Mouse (Mus musculus): ENCODE results near the gene Slc35b1. TPM values are rescaled to one million over a fixed set of nuclear protein-coding genes. Genes with fewer than 3 reads are reported as not detected.

The Slc35b1 gene
- polyA plus RNA-seq, 1 experiment from 2014 or later = 103 TPM

DNA sequence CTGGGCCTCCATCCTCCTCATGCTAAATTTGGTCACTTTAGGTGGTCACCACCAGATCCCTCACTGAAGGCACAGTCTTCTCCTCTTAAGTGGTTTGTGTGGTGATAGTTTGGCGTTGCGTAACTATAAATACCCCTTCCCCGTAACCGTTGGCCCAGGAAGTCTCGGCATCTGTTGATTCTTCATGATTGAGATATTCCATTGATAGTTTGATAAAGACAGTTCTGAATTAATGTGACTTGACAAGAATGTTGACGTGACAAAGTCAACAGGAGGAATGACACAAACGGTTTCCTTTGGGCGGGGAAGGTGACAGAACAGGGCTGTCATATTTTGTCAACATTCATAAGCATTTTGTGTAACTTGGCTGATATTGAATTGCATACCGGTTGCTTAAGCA is 31.3 kb upstream of the Slc35b1 start:
- no peak for TF ChIP-seq CTCF (IDR thresholded peaks at IDR 0.05; ENCODE audit: low read depth)
- H3K27ac ChIP-seq = no peak overlapping the region
- H3K4me3 ChIP-seq (replicated peaks; ENCODE audit: low read depth, low read length) = no peak overlapping the region
- H3K9ac ChIP-seq (ENCODE audit: low read depth, low read length) = no peak overlapping the region
- H3K4me1 ChIP-seq (replicated peaks; ENCODE audit: insufficient read depth, low read length) = 0 out of 2 replicates have a peak, but pooled peaks cover 3% of the 10 kb centered on the region
- no peak for ATAC-seq (replicated peaks; ENCODE audit: low FRiP score, low read depth)
- no peaks in the 10 kb centered on the region for H3K9me3 ChIP-seq (replicated peaks; ENCODE audit: low read length)
- no peak for DNase-seq (ENCODE audit: low spot score)
- no peaks in the 10 kb centered on the region for H3K27me3 ChIP-seq (ENCODE audit: insufficient read depth, low read length)
- 91% methylated on average over 9 of the region's 9 CpGs for WGBS
- no peaks in the 10 kb centered on the region for H3K36me3 ChIP-seq (ENCODE audit: insufficient read depth, low read length)
- no peak overlapping the region for H3K4me2 ChIP-seq (ENCODE audit: low read length)

DNA sequence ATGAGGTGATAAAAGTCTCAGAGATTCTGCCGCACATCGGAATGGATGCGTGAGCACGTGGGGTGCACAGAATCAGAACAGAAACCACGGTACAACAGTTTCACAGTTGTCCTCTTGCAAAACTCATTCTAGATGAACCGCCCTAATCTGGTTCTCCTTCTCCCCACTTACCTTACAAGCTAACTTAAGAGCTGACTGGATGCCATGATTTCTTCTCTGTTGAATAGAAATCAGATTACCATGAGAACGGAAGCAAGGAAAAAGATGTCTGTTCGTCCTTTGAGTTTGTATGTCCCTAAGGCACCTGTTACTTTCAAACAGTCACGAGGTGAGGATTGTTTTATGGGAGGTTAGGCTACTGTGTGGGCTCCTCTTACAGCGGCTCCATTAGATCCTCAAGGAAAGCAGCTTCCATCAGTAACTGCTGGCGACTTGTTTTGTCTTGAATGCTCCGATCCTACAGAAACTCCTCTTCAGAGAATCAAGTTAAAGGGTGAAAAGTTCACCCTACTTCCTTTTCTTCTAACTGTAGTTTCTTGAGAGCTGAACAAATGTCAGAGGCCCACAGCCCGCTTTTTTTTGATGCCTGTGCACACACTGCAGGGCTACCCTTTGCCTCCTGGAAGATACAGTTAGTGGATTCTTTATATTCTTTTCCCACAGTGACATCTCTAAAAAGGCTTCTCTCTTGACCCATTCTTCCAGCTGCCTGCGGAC is 30.1 kb upstream of the Slc35b1 start:
- Histone ChIP-seq H3K9me3 (replicated peaks; ENCODE audit: low read length) (no peaks in the 10 kb centered on the region), H3K27ac (no peak overlapping the region), H3K36me3 (ENCODE audit: insufficient read depth, low read length) (no peaks in the 10 kb centered on the region), H3K4me2 (ENCODE audit: low read length) (no peak overlapping the region), H3K4me3 (replicated peaks; ENCODE audit: low read depth, low read length) (no peak overlapping the region), H3K9ac (ENCODE audit: low read depth, low read length) (no peak overlapping the region), H3K4me1 (replicated peaks; ENCODE audit: insufficient read depth, low read length) (0 out of 2 replicates have a peak, but pooled peaks cover 3% of the 10 kb centered on the region), H3K27me3 (ENCODE audit: insufficient read depth, low read length) (no peaks in the 10 kb centered on the region)
- TF ChIP-seq CTCF (IDR thresholded peaks at IDR 0.05; ENCODE audit: low read depth) = no peak
- no peak for ATAC-seq (replicated peaks; ENCODE audit: low FRiP score, low read depth)
- 55% methylated on average over 14 of the region's 14 CpGs for WGBS
- peak; percentile 27 for DNase-seq (ENCODE audit: low spot score)

DNA sequence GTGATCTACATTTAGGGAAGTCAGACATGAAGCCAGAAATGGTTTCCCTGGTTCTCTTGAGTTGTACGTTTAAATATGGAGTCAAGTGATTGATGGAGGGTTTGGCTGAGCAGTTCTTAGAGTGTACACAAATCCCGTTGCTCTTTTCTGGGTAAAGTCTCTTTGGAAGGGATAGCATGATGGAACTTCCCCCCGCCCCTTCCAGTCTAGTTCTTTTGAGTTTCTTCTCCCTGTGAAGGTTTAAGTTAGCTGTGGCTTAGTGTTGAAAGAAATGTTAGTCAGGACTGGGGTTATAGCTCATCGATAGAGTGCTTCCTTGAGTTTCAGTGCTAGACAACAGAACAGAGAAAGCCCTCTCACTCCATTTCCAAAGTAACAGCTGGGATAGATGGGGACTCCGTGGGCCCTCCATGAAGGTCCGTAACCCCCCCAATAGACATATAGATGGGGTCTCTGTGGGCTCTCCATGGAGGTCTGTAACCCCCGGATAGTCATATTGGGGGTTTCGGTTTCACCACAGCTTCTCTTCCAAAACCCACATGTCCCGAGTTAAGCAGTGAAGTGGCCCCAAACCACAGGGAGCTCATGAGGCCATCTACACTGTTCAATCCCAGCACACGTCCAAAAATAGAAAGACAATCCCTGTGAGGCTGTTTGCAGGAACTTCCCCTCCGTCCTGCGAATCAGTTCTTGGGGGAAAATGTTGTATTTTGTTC is 29.4 kb upstream of the Slc35b1 start:
- Histone ChIP-seq H3K36me3 (ENCODE audit: insufficient read depth, low read length) (no peaks in the 10 kb centered on the region), H3K4me1 (replicated peaks; ENCODE audit: insufficient read depth, low read length) (0 out of 2 replicates have a peak, but pooled peaks cover under 1% of the 10 kb centered on the region), H3K27me3 (ENCODE audit: insufficient read depth, low read length) (no peaks in the 10 kb centered on the region), H3K27ac (no peak overlapping the region), H3K4me3 (replicated peaks; ENCODE audit: low read depth, low read length) (no peak overlapping the region), H3K9me3 (replicated peaks; ENCODE audit: low read length) (no peaks in the 10 kb centered on the region), H3K4me2 (ENCODE audit: low read length) (no peak overlapping the region), H3K9ac (ENCODE audit: low read depth, low read length) (no peak overlapping the region)
- no peak for TF ChIP-seq CTCF (IDR thresholded peaks at IDR 0.05; ENCODE audit: low read depth)
- 80% methylated on average over 12 of the region's 12 CpGs for WGBS
- DNase-seq (ENCODE audit: low spot score) (no peak), ATAC-seq (replicated peaks; ENCODE audit: low FRiP score, low read depth) (no peak)

DNA sequence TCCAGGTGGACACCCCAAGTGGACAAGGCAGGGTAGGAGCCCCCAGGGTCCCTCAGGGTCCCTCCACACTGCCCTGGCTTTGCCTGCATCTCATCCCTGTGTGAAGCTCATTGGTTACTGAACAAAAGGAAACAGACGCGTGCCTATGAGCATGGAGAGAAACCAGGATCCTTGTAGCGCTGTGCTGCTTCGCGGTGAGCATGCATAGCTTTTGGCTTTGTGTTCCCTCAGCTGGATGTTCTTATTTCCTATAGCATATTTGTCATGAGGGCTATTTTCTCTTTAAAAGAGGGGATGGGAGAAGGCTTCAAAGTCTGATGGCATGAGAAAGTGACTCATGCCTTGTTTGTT is 28.9 kb upstream of the Slc35b1 start:
- H3K9me3 ChIP-seq (replicated peaks; ENCODE audit: low read length) = no peaks in the 10 kb centered on the region
- ATAC-seq (replicated peaks; ENCODE audit: low FRiP score, low read depth) = no peak
- TF ChIP-seq CTCF (IDR thresholded peaks at IDR 0.05; ENCODE audit: low read depth) = no peak
- no peaks in the 10 kb centered on the region for H3K4me1 ChIP-seq (replicated peaks; ENCODE audit: insufficient read depth, low read length)
- H3K36me3 ChIP-seq (ENCODE audit: insufficient read depth, low read length) = no peaks in the 10 kb centered on the region
- H3K27me3 ChIP-seq (ENCODE audit: insufficient read depth, low read length) = no peaks in the 10 kb centered on the region
- WGBS = 93% methylated on average over 5 of the region's 5 CpGs
- no peak overlapping the region for H3K27ac ChIP-seq
- no peak overlapping the region for H3K9ac ChIP-seq (ENCODE audit: low read depth, low read length)
- H3K4me3 ChIP-seq (replicated peaks; ENCODE audit: low read depth, low read length) = no peak overlapping the region
- no peak overlapping the region for H3K4me2 ChIP-seq (ENCODE audit: low read length)
- no peak for DNase-seq (ENCODE audit: low spot score)

DNA sequence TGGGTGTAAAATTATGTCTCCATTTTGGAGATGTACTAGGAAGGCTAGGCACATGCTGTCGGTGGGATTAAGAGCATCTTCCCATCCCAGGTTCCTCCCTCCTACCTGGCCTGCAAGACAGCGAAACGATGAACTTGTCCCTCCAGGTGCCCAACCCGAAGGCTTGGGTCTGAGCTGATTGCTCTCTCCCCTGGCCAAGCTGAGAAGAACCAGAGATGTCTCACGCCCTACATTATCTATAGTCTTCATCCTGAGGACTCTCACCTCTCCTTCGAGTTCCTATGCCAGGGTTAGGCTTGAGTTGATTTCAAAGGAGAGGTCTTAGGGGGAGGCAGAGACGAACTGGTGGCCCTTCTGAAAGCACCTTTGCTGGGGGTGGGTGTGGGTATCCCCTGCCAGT is 28.5 kb upstream of the Slc35b1 start:
- no peak for TF ChIP-seq CTCF (IDR thresholded peaks at IDR 0.05; ENCODE audit: low read depth)
- Histone ChIP-seq H3K4me1 (replicated peaks; ENCODE audit: insufficient read depth, low read length) (no peaks in the 10 kb centered on the region), H3K4me2 (ENCODE audit: low read length) (no peak overlapping the region), H3K9me3 (replicated peaks; ENCODE audit: low read length) (no peaks in the 10 kb centered on the region), H3K9ac (ENCODE audit: low read depth, low read length) (no peak overlapping the region), H3K4me3 (replicated peaks; ENCODE audit: low read depth, low read length) (no peak overlapping the region), H3K27me3 (ENCODE audit: insufficient read depth, low read length) (no peaks in the 10 kb centered on the region), H3K36me3 (ENCODE audit: insufficient read depth, low read length) (no peaks in the 10 kb centered on the region), H3K27ac (no peak overlapping the region)
- 92% methylated on average over 7 of the region's 7 CpGs for WGBS
- ATAC-seq (replicated peaks; ENCODE audit: low FRiP score, low read depth) (no peak), DNase-seq (ENCODE audit: low spot score) (no peak)

DNA sequence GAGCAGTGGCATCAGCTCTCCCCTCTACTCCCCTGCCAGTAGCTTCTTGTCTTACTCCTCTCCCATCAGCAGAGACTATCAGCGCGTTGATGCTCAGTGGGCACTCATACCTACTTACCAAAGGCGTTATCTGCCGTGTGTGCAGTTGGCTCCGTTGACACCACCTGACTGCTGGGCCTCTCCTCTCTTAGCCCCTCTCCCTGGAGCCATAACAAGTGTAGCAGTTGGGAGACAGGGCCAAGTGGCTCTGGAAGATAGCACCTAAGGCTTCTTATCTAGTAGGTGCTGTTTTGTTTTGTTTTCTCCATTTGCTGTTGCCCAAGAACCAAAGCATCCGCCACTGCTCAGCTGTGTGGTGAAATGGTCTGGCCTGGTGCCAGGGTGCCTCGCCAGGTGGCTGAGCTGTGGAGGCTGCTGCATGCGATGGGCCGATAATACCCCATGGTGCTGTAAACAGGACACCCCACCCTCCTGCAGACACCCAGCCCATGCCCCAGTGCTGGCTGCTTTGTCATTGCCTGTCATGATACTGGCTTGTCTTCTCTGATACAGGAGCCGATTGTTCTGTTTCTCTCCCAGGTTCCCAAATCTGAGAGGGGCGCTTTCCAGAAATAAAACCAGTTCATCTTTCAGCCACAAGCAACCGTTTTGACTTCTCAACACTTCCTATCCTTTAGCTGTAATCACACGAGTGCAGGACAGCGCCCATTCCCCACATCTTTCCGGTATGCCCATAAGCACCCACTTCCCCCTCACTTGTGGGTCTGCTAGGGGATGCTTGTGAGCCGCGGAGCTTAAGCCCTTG is 27.8 kb upstream of the Slc35b1 start:
- Histone ChIP-seq H3K4me3 (replicated peaks; ENCODE audit: low read depth, low read length) (no peak overlapping the region), H3K4me1 (replicated peaks; ENCODE audit: insufficient read depth, low read length) (no peaks in the 10 kb centered on the region), H3K4me2 (ENCODE audit: low read length) (no peak overlapping the region), H3K36me3 (ENCODE audit: insufficient read depth, low read length) (no peaks in the 10 kb centered on the region), H3K27ac (no peak overlapping the region), H3K9ac (ENCODE audit: low read depth, low read length) (no peak overlapping the region), H3K9me3 (replicated peaks; ENCODE audit: low read length) (no peaks in the 10 kb centered on the region), H3K27me3 (ENCODE audit: insufficient read depth, low read length) (no peaks in the 10 kb centered on the region)
- no peak for TF ChIP-seq CTCF (IDR thresholded peaks at IDR 0.05; ENCODE audit: low read depth)
- DNase-seq (ENCODE audit: low spot score) (no peak), ATAC-seq (replicated peaks; ENCODE audit: low FRiP score, low read depth) (no peak)
- 80% methylated on average over 17 of the region's 17 CpGs for WGBS

Data from kidney, postnatal 0 days (tissue).